Mouse (Mus musculus) intestine, postnatal 0 days (tissue): ENCODE data around the gene Zscan4d. TPM values are rescaled to one million over a fixed set of nuclear protein-coding genes. Genes with fewer than 3 reads are reported as not detected.
"Not testable (repeated sequence)": the region's sequence is repeated elsewhere in the genome, so short reads cannot be mapped to it uniquely, and the experiment has no call there.

Source experiments
- ATAC-seq: fragments of 200-750 bp; cut with Nextera tagmentation; 2 replicates; pipeline ENCODE4 v1.8.0; 2017; ENCODE audit warnings: mild to moderate bottlenecking, moderate TSS enrichment, moderate library complexity
- H3K27ac ChIP-seq: fragments of 300-500 bp; sonication (generic); 2 replicates; pipeline ENCODE4 v1.5.1; 2014; ENCODE audit warnings: mild to moderate bottlenecking, low read depth, low read length, moderate library complexity
- H3K27me3 ChIP-seq: fragments of 300-500 bp; sonication (generic); replicated peaks from 2 replicates; pipeline ENCODE4 v1.6.1; 2014; ENCODE audit warnings: low read length, mixed read lengths; ENCODE audit not compliant: control insufficient read depth, insufficient read depth
- H3K36me3 ChIP-seq: fragments of 300-500 bp; sonication (generic); 2 replicates; pipeline ENCODE4 v1.6.1; 2014; ENCODE audit warnings: mild to moderate bottlenecking, moderate library complexity; ENCODE audit not compliant: control insufficient read depth, insufficient read depth
- H3K4me1 ChIP-seq: fragments of 300-500 bp; sonication (generic); replicated peaks from 2 replicates; pipeline ENCODE4 v1.6.1; 2014; ENCODE audit warnings: antibody characterized with exemption, low read length, mixed read lengths; ENCODE audit not compliant: control insufficient read depth, insufficient read depth
- H3K4me2 ChIP-seq: fragments of 300-500 bp; sonication (generic); replicated peaks from 2 replicates; pipeline ENCODE4 v1.6.1; 2014; ENCODE audit warnings: low read depth, mild to moderate bottlenecking, moderate library complexity
- H3K4me3 ChIP-seq: fragments of 300-500 bp; sonication (generic); 2 replicates; pipeline ENCODE4 v1.5.1; 2014; ENCODE audit warnings: low read depth, low read length
- H3K9ac ChIP-seq: fragments of 300-500 bp; sonication (generic); 2 replicates; pipeline ENCODE4 v1.6.1; 2014; ENCODE audit warnings: mild to moderate bottlenecking, low read depth, low read length
- H3K9me3 ChIP-seq: fragments of 300-500 bp; sonication (generic); 2 replicates; pipeline ENCODE4 v1.6.1; 2016; ENCODE audit warnings: mixed run types; ENCODE audit not compliant: control insufficient read depth
- WGBS: fragments of 180-500 bp; shearing (Covaris S2); extraction: QIAGEN DNeasy Blood & Tissue Kit; methylation state at CpG from one replicate; pipeline ENCODE4 v1.1.7; 2014; 5-methylcytosine and 5-hydroxymethylcytosine counted together
- polyA plus RNA-seq: library from polyadenylated mRNA; unstranded; fragments of >200 nt; fragmentation: Nextera tagmentation; extraction: Ambion mirVana; gene quantifications from 2 replicates; pipeline ENCODE4 v1.2.1, GENCODE M21; 2015

The Zscan4d gene
- not detected in 2 replicates for polyA plus RNA-seq

DNA sequence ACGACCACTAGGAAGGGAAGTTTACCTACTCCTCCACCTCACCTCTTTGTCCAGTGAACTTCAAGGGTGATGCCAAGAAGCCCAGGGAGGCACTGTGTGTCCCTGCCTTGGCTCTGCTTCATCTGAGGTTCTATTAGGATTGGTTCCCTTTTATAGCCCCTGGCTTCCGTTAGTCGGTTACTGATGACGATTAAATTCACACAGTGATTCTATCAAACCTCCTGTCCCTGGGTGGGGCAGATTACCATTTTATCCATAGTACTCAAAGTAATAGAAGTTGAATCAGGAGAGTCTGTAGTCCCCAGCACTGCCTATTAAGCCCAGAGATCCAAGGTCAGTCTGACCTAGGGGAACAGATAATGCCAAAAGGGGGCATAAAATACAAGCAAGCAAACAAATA, at the start of gene Zscan4d:
Gene Zscan4d (minus strand): TSS at position 101 of the 400 bp plus-strand sequence.
- not testable (repeated sequence) for H3K4me1 ChIP-seq, H3K9ac ChIP-seq, H3K9me3 ChIP-seq, H3K27ac ChIP-seq, H3K27me3 ChIP-seq, H3K36me3 ChIP-seq, H3K4me2 ChIP-seq, ATAC-seq, H3K4me3 ChIP-seq
- WGBS, result 86% methylated on average over 4 of the region's 4 CpGs

DNA sequence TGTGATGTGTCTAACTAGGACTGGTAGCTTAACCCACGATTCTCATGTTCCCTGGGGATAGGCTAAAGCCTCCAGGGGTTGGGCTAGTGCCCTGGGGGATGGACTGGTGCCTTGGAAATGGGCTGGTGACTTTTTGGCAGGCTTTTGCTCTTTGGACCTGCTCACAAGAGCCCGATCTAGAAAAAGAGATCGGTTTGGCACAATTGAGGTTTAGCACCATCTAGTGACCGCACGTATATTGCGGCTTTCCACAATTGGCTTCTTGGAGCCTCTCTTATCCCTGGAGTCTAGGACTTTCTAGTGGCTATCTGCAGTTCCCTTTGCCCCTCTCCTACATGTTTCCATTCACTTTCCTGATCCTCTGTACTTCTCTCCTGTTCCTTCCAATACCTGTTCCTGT, 7.9 kb downstream of the Zscan4d start:
- not testable (repeated sequence) for ATAC-seq, H3K9ac ChIP-seq, H3K36me3 ChIP-seq, H3K27ac ChIP-seq, H3K9me3 ChIP-seq, H3K27me3 ChIP-seq, H3K4me1 ChIP-seq, H3K4me3 ChIP-seq, H3K4me2 ChIP-seq
- WGBS, result 38% methylated on average over 6 of the region's 6 CpGs

Other genes starting within 250 kb of the Zscan4d start
- not detected in 2 replicates for gene Zscan4c, start 160.4 kb downstream of the Zscan4d start, polyA plus RNA-seq
- gene Zscan4-ps1, start 96.5 kb downstream of the Zscan4d start, polyA plus RNA-seq, result not detected in 2 replicates
- gene Zscan4e, start 144.5 kb upstream of the Zscan4d start, polyA plus RNA-seq, result not detected in 2 replicates
- not detected in 2 replicates for gene Zscan4f, start 231.8 kb upstream of the Zscan4d start, polyA plus RNA-seq